Mouse (Mus musculus) small intestine, adult 2 months (tissue): ENCODE results near the gene Gm21964.

Experiments used
- CTCF ChIP-seq: fragments of 200-500 bp; IDR thresholded peaks from 2 replicates; pipeline ENCODE4 v1.5.1; 2012; ENCODE audit warnings: low read depth, mild to moderate bottlenecking, control low read depth, inconsistent platforms, low read length, moderate library complexity, mixed read lengths; ENCODE audit not compliant: insufficient replicate concordance, insufficient read length; ENCODE audit errors: extremely low read depth
- POLR2A ChIP-seq: fragments of 200-500 bp; IDR thresholded peaks from 2 replicates; pipeline ENCODE4 v1.6.1; 2012; ENCODE audit warnings: low read depth, mild to moderate bottlenecking, control low read depth, inconsistent platforms, low read length, moderate library complexity

- TF ChIP-seq POLR2A: no peak
- TF ChIP-seq CTCF: no peak
Measured at GRCm38 (mm10) chr8:110102653-110103052, 1.6 kb downstream of the Gm21964 start, which contains the start of gene Gm17720.
